Mouse (Mus musculus): ENCODE measurements at regions not wholly inside any gene's neighbourhood (a gene's known extent, or its start where the extent isn't known, plus 50 kb on each side); places are given as distances from the start of the nearest gene placed in this dataset.

DNA sequence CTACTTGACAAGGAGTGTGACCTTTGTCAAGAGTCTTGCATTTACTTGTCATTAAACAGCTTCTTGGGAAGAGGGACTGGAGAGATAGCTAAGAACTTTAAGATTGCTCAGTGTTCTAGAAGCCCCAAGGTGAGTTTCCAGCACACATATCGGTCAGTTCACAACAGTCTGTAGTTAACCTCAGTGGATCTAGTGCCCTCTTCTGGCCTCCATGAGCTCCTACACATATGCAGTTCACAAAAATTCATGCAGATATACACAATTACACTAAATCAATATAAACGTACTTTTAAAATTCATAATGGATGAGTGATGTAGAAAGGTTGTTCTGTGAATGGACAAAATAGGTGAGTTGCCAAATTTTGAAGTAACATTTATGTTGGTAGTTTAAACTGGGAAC is 77.1 kb downstream of the Spry2 start:
- TF ChIP-seq TAL1 (IDR thresholded peaks at IDR 0.05; ENCODE audit: low read length) (no peak), GATA1 (IDR thresholded peaks at IDR 0.05; ENCODE audit: low read length) (no peak)
